33 mouse cellular contexts compared by ENCODE assay signal in the genomic region with DNA sequence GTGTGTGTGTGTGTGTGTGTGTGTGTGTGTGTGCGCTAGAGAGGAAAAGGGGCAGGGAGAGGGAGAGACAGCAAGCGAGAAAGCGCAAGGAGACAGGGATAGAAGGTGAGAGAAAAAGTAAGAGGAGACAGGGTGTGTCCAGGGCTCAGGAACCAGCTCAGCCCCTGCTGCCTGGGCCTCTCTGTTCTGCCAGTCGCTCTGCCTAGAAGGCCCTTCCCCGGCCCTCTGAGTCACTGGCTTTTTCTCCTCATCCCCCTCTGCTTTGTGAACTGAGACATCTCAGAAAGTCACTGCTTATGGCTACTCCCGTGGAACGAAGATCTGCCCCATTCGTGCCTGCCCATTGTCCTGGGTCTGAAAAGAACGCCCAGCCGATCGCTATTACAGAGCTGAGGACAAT.
DNase-seq lines count a peak whose midpoint lies in the region; ATAC-seq and TF ChIP-seq lines count a peak whose summit lies in the region.
"Had no signal": no experiment of that assay in that cellular context is flagged by ENCODE, and none has a peak within 500 bp of the region (broad histone marks: within the 10 kb centered on the region; RNA-seq: fewer than 3 reads in every experiment).

No protein-coding gene starts in this region.

- H3K27me3 ChIP-seq in midbrain, embryonic 11.5 days (ENCODE audit: control insufficient read depth, insufficient read depth, low read length), result peaks cover 6% of the 10 kb centered on the region; the same call in 1 of the 2 replicates
- H3K27me3 ChIP-seq in midbrain, postnatal 0 days (ENCODE audit: insufficient read depth, low read length), result no peaks in the 10 kb centered on the region
- H3K27me3 ChIP-seq in intestine, embryonic 15.5 days (replicated peaks), result no peaks in the 10 kb centered on the region
- H3K27me3 ChIP-seq in small intestine, adult 2 months (ENCODE audit: control insufficient read depth, insufficient read depth, low read length), result no peaks in the 10 kb centered on the region
- H3K27me3 ChIP-seq: CH12.LX; embryonic facial prominence, embryonic 12.5 days; forebrain, embryonic 13.5 days; heart, embryonic 12.5 days; heart, embryonic 15.5 days had no signal

- H3K27ac ChIP-seq in midbrain, embryonic 11.5 days (ENCODE audit: low read depth, low read length), result no peak overlapping the region
- no peak overlapping the region for H3K27ac ChIP-seq in midbrain, postnatal 0 days (ENCODE audit: low read depth, low read length)
- no peak overlapping the region for H3K27ac ChIP-seq in intestine, embryonic 15.5 days
- peak overlapping the region; percentile 36; the same call in 1 of the 2 replicates for H3K27ac ChIP-seq in small intestine, adult 2 months (ENCODE audit: insufficient read depth, low read depth, low read length)
- H3K27ac ChIP-seq: embryonic facial prominence, embryonic 12.5 days; embryonic facial prominence, embryonic 15.5 days; forebrain, embryonic 10.5 days; forebrain, embryonic 13.5 days; heart, embryonic 15.5 days; hindbrain, embryonic 10.5 days; hindbrain, embryonic 13.5 days had no signal

- TF ChIP-seq POLR2A in small intestine, adult 2 months (IDR thresholded peaks at IDR 0.05; ENCODE audit: low read depth, low read length), result no peak

- no peaks in the 10 kb centered on the region for H3K9me3 ChIP-seq in midbrain, embryonic 11.5 days (ENCODE audit: control insufficient read depth, low read length)
- no peaks in the 10 kb centered on the region for H3K9me3 ChIP-seq in midbrain, postnatal 0 days (ENCODE audit: low read length)
- H3K9me3 ChIP-seq in intestine, embryonic 15.5 days, result no peaks in the 10 kb centered on the region
- H3K9me3 ChIP-seq: embryonic facial prominence, embryonic 12.5 days; embryonic facial prominence, embryonic 15.5 days; forebrain, embryonic 10.5 days; forebrain, embryonic 13.5 days; heart, embryonic 12.5 days; heart, embryonic 15.5 days; hindbrain, embryonic 10.5 days; hindbrain, embryonic 13.5 days had no signal

- H3K4me3 ChIP-seq in midbrain, embryonic 11.5 days (ENCODE audit: low read depth, low read length), result no peak overlapping the region
- H3K4me3 ChIP-seq in midbrain, postnatal 0 days (ENCODE audit: low read depth, low read length), result no peak overlapping the region
- H3K4me3 ChIP-seq in intestine, embryonic 15.5 days (replicated peaks), result no peak overlapping the region
- H3K4me3 ChIP-seq in small intestine, adult 2 months (ENCODE audit: low read depth, low read length), result no peak overlapping the region
- H3K4me3 ChIP-seq: embryonic facial prominence, embryonic 12.5 days; embryonic facial prominence, embryonic 15.5 days; erythroblast, embryonic 14.5 days; forebrain, embryonic 10.5 days; forebrain, embryonic 13.5 days; heart, embryonic 12.5 days; heart, embryonic 15.5 days; hindbrain, embryonic 10.5 days; hindbrain, embryonic 13.5 days had no signal

- TF ChIP-seq CTCF in midbrain, postnatal 0 days (IDR thresholded peaks at IDR 0.05), result no peak
- TF ChIP-seq CTCF in small intestine, adult 2 months (IDR thresholded peaks at IDR 0.05; ENCODE audit: extremely low read depth, insufficient read length, insufficient replicate concordance, low read depth, low read length), result no peak

- 35% methylated on average over 8 of the region's 11 CpGs for WGBS in midbrain, embryonic 11.5 days
- WGBS in midbrain, postnatal 0 days, result 36% methylated on average over 10 of the region's 11 CpGs
- WGBS in intestine, embryonic 15.5 days, result 71% methylated on average over 10 of the region's 11 CpGs
- 80% methylated on average over 11 of the region's 11 CpGs for WGBS in small intestine, adult 2 months

- H3K4me1 ChIP-seq in midbrain, embryonic 11.5 days (ENCODE audit: control insufficient read depth, insufficient read depth, low read length), result no peaks in the 10 kb centered on the region; the same call in 1 of the 2 replicates
- no peaks in the 10 kb centered on the region for H3K4me1 ChIP-seq in midbrain, postnatal 0 days (ENCODE audit: insufficient read depth, low read length)
- peaks cover 12% of the 10 kb centered on the region; the same call in 1 of the 2 replicates for H3K4me1 ChIP-seq in intestine, embryonic 15.5 days (replicated peaks)
- H3K4me1 ChIP-seq in small intestine, adult 2 months (ENCODE audit: control insufficient read depth, insufficient read depth, insufficient read length, low read length), result peaks cover 46% of the 10 kb centered on the region
- H3K4me1 ChIP-seq: forebrain, embryonic 13.5 days; heart, embryonic 12.5 days; heart, embryonic 15.5 days; hindbrain, embryonic 13.5 days had no signal

- H3K4me2 ChIP-seq in midbrain, embryonic 11.5 days, result no peak overlapping the region
- no peak overlapping the region for H3K4me2 ChIP-seq in midbrain, postnatal 0 days (ENCODE audit: low read depth, low read length, poor library complexity, severe bottlenecking)
- no peak overlapping the region for H3K4me2 ChIP-seq in intestine, embryonic 15.5 days (replicated peaks)
- H3K4me2 ChIP-seq: embryonic facial prominence, embryonic 12.5 days; embryonic facial prominence, embryonic 15.5 days; forebrain, embryonic 13.5 days; heart, embryonic 12.5 days; heart, embryonic 15.5 days; hindbrain, embryonic 13.5 days had no signal

- no peak overlapping the region for H3K9ac ChIP-seq in midbrain, embryonic 11.5 days (ENCODE audit: low read length)
- no peak overlapping the region for H3K9ac ChIP-seq in midbrain, postnatal 0 days (replicated peaks; ENCODE audit: low read length, poor library complexity, severe bottlenecking)
- no peak overlapping the region for H3K9ac ChIP-seq in intestine, embryonic 15.5 days
- H3K9ac ChIP-seq: embryonic facial prominence, embryonic 12.5 days; embryonic facial prominence, embryonic 15.5 days; forebrain, embryonic 13.5 days; heart, embryonic 12.5 days; heart, embryonic 15.5 days; hindbrain, embryonic 13.5 days had no signal

- DNase-seq in midbrain, embryonic 11.5 days (ENCODE audit: low spot score, missing footprints), result no peak
- DNase-seq in midbrain, postnatal 0 days (ENCODE audit: low spot score), result no peak
- peak; percentile 74 for DNase-seq in NIH3T3 (ENCODE audit: low read depth)
- DNase-seq in adrenal gland, postnatal 36 days, result no peak
- DNase-seq in urinary bladder, adult 2 months (ENCODE audit: low spot score), result no peak
- DNase-seq: adrenal gland, adult 8-10 months; adrenal gland, postnatal 25 days; B cell, adult 2 months; cerebellum, adult 11 months; cerebellum, adult 2 months; cerebellum, adult 9-11 months; cerebellum, postnatal 25 days; gastrocnemius, postnatal 10 days; heart, adult 11 months; heart, postnatal 10 days; heart, postnatal 36 days had no signal

- peak; percentile 41; the same call in 1 of the 2 replicates for ATAC-seq in midbrain, embryonic 11.5 days (ENCODE audit: low FRiP score)
- no peak for ATAC-seq in midbrain, postnatal 0 days (ENCODE audit: low FRiP score)
- peak; percentile 66 for ATAC-seq in intestine, embryonic 15.5 days
- no peak for ATAC-seq in inflammation-experienced regulatory T-cells, adult 6 months
- ATAC-seq: activated CD4-positive, CD25-positive, alpha-beta regulatory T cell, adult 4 months; forebrain, embryonic 13.5 days; forebrain, embryonic 16.5 days; hindbrain, embryonic 16.5 days had no signal

- H3K36me3 ChIP-seq in midbrain, embryonic 11.5 days (ENCODE audit: control insufficient read depth, insufficient read depth, low read length), result no peaks in the 10 kb centered on the region
- H3K36me3 ChIP-seq in midbrain, postnatal 0 days (ENCODE audit: insufficient read depth, low read length), result no peaks in the 10 kb centered on the region
- no peaks in the 10 kb centered on the region for H3K36me3 ChIP-seq in intestine, embryonic 15.5 days
- H3K36me3 ChIP-seq in small intestine, adult 2 months (ENCODE audit: control insufficient read depth, insufficient read depth, low read length), result no peaks in the 10 kb centered on the region
- H3K36me3 ChIP-seq: embryonic facial prominence, embryonic 12.5 days; embryonic facial prominence, embryonic 15.5 days; forebrain, embryonic 10.5 days; G1E; heart, embryonic 12.5 days; heart, embryonic 15.5 days; hindbrain, embryonic 10.5 days; hindbrain, embryonic 13.5 days had no signal

Comparison
In these comparisons a context has a peak if more than half of its experiments do, and no peak if none do; other contexts are left out.
1. ATAC-seq: peak in midbrain, embryonic 11.5 days (single experiment) and intestine, embryonic 15.5 days (single experiment); none in midbrain, postnatal 0 days (single experiment) and inflammation-experienced regulatory T-cells, adult 6 months (single experiment).